Mouse (Mus musculus) cortical plate, adult 2 months (tissue): Measurements from ENCODE around the gene Cfap77. TPM values are rescaled to one million over a fixed set of nuclear protein-coding genes. Genes with fewer than 3 reads are reported as not detected.

Experiments used
- H3K27ac ChIP-seq: fragments of 200-500 bp; 2 replicates; pipeline ENCODE4 v1.5.1; 2012; ENCODE audit warnings: low read length, control low read depth, inconsistent platforms; ENCODE audit not compliant: insufficient read depth
- H3K4me1 ChIP-seq: fragments of 200-500 bp; 2 replicates; pipeline ENCODE4 v1.6.1; 2011; ENCODE audit warnings: low read length; ENCODE audit not compliant: control insufficient read depth, insufficient read depth
- H3K4me3 ChIP-seq: fragments of 200-500 bp; 2 replicates; pipeline ENCODE4 v1.5.1; 2011; ENCODE audit warnings: mild to moderate bottlenecking, low read length, control low read depth; ENCODE audit not compliant: insufficient read depth
- CTCF ChIP-seq: fragments of 200-500 bp; IDR thresholded peaks from 2 replicates; pipeline ENCODE4 v1.5.1; 2011; ENCODE audit warnings: mild to moderate bottlenecking, control low read depth, low read length; ENCODE audit not compliant: insufficient read depth; ENCODE audit errors: extremely low read depth
- POLR2A ChIP-seq: fragments of 200-500 bp; IDR thresholded peaks from 2 replicates; pipeline ENCODE4 v1.6.1; 2011; ENCODE audit warnings: mild to moderate bottlenecking, low read length, control low read depth; ENCODE audit not compliant: insufficient read depth; ENCODE audit errors: extremely low read depth
- polyA plus RNA-seq: library from polyadenylated mRNA; depleted of rRNA; stranded (reverse); fragments of >200 nt; gene quantifications from 2 replicates; pipeline ENCODE4 v1.2.3, GENCODE M21; 2012

Gene Cfap77
- polyA plus RNA-seq, 1 experiment = 0.15 TPM

- TF ChIP-seq CTCF (no peak), POLR2A (no peak)
- Histone ChIP-seq H3K4me3 (no peak overlapping the region), H3K27ac (no peak overlapping the region), H3K4me1 (no peaks in the 10 kb centered on the region)
These were observed 137.1 kb downstream of the Cfap77 start for GRCm38 (mm10) chr2:28917518-28918361.

DNA sequence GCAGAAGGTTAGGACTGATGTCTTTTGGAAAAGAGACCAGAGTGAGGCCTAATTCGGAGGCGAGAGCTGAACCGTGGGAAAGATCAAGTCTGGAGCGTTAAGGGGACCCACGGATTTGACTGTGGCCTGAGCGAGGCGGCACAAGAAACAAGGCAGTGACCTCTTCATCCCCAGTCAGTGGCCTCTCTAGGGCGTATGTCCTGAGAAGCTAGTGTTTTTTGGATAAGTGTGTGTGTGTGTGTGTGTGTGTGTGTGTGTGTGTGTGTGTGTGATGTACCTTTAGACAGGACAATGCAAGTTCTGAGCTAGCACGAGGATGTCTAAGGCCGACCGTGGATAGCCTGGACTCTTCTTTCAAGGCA lies 137.7 kb downstream of the Cfap77 start:
- no peak for TF ChIP-seq POLR2A
- no peak for TF ChIP-seq CTCF
- Histone ChIP-seq H3K4me3 (no peak overlapping the region), H3K4me1 (no peaks in the 10 kb centered on the region), H3K27ac (no peak overlapping the region)

DNA sequence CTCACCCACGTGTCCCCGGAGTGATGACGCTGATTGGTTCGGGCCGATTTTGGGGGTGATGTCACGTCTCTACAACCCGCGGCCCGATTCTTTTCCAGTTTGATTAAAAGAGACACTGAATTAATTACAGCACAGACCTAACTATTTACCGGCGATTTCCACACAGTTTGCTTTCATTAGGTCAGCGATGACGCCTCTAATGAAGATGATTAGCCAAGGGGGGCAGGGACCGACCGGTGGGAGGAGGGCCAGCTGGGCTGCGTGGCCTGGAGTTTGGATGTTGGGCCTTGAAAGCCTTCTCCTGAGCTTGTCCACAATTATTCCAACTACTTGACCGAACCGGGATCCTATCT lies 138.4 kb downstream of the Cfap77 start, which contains the start of gene Barhl1:
TSS of gene Barhl1 (minus strand) at position 156 of the 353 bp plus-strand sequence.
- Histone ChIP-seq H3K27ac (no peak within 1 kb of the TSS), H3K4me1 (no peaks in the 10 kb centered on the region), H3K4me3 (no peak within 1 kb of the TSS)
- no peak for TF ChIP-seq POLR2A
- TF ChIP-seq CTCF = no peak

GRCm38 (mm10) chr2:28915768-28916512 lies 138.9 kb downstream of the Cfap77 start:
- H3K4me1 ChIP-seq = no peaks in the 10 kb centered on the region
- H3K4me3 ChIP-seq = no peak overlapping the region
- no peak for TF ChIP-seq CTCF
- no peak for TF ChIP-seq POLR2A
- H3K27ac ChIP-seq = no peak overlapping the region

- Histone ChIP-seq H3K27ac (no peak overlapping the region), H3K4me1 (no peaks in the 10 kb centered on the region), H3K4me3 (no peak overlapping the region)
- TF ChIP-seq CTCF = no peak
- TF ChIP-seq POLR2A = no peak
These were observed 139.6 kb downstream of the Cfap77 start for GRCm38 (mm10) chr2:28915104-28915738.

GRCm38 (mm10) chr2:28914121-28914520 lies 140.7 kb downstream of the Cfap77 start:
- H3K4me1 ChIP-seq = no peaks in the 10 kb centered on the region
- no peak overlapping the region for H3K27ac ChIP-seq
- TF ChIP-seq POLR2A (no peak), CTCF (no peak)
- no peak overlapping the region for H3K4me3 ChIP-seq

GRCm38 (mm10) chr2:28912961-28913360 lies 141.9 kb downstream of the Cfap77 start:
- H3K27ac ChIP-seq = no peak overlapping the region
- TF ChIP-seq POLR2A (no peak), CTCF (no peak)
- H3K4me3 ChIP-seq = no peak overlapping the region
- no peaks in the 10 kb centered on the region for H3K4me1 ChIP-seq

- TF ChIP-seq POLR2A (no peak), CTCF (no peak)
- no peak overlapping the region for H3K4me3 ChIP-seq
- no peak overlapping the region for H3K27ac ChIP-seq
- H3K4me1 ChIP-seq = no peaks in the 10 kb centered on the region
These were observed 142.7 kb downstream of the Cfap77 start for GRCm38 (mm10) chr2:28912039-28912700.

DNA sequence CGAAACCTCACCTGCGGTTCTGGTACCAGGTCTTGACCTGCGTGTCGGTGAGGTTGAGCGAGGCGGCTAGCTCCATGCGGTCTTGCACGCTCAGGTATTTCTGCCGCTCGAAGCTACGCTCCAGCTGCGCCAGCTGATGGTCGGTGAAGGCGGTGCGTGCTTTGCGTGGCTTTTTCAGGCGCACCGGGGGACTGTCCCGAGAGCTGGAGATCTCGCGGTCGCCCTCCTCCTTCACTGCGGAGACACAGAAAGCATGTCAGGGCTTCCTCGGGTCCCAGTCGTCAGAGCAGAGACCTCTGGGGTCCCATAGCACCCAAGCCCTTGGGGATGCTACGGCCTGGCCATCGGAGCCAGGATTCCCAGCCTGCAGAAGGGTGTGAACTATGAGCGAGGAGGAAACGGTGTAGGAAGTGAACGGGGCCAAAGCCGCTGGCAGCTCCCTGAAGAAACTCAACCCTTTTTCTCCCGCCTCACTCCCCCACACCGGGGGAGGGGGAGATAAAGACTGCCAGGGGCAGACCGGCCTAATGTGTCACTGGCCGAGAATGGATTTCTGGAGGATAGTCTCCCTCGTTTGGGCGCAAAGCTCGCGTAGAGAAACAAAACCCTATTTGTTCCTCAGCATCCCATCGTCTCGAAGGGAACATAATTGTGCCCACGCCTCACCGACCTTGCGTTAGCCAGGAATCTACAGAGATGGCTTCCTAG lies 143.4 kb downstream of the Cfap77 start:
- no peaks in the 10 kb centered on the region for H3K4me1 ChIP-seq
- TF ChIP-seq POLR2A = no peak
- no peak for TF ChIP-seq CTCF
- no peak overlapping the region for H3K27ac ChIP-seq
- H3K4me3 ChIP-seq = no peak overlapping the region
